Mouse (Mus musculus): ENCODE measurements around the gene Gm4707. TPM values are rescaled to one million over a fixed set of nuclear protein-coding genes. Genes with fewer than 3 reads are reported as not detected.

The Gm4707 gene
- polyA plus RNA-seq, 1 experiment from 2014 or later = 4.8 TPM

- no peak overlapping the region for H3K27ac ChIP-seq (ENCODE audit: low read depth, low read length)
- no peak for ATAC-seq (ENCODE audit: low FRiP score, low TSS enrichment)
- whole genome bisulfite sequencing = 92% methylated on average over 5 of the region's 5 CpGs
These were observed 25.0 kb upstream of the Gm4707 start for GRCm38 (mm10) chr17:71484711-71485110.

DNA sequence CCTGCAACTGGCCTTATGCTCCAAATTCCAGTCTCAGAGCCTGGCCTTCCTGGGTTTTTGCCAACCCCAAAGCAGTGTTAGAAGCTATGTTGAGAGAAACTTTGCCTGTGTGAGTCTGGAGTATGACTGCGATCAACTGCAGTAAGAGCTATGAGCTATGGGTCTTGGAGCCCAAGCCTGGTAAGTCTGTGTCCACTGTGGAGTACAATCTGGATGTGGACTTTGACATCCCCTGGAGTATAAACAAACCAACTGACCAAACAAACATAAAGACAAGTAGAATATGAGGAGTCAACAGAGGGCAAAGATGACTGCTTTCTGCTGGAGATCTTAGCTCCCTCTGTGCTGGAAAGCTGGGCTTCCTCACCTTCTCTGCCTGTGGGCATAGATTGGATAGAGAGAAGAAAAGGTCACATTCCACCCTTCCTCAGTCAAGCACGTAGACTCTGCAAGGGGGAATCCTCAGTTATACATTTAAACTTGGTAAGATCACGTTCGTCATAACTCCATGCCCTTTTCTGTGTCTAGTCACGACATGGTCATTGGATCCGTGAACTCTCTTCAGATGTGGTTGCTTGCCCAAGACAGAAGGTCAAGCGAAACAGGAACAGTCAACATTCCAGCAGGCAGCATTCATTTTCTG lies 23.8 kb upstream of the Gm4707 start:
- ATAC-seq (ENCODE audit: low FRiP score, low TSS enrichment) = no peak
- WGBS = 70% methylated on average over 7 of the region's 7 CpGs

More at GRCm38 (mm10) chr17:71484711-71485110, 25.0 kb upstream of the Gm4707 start:
- H3K27me3 ChIP-seq (ENCODE audit: control insufficient read depth, insufficient read depth, low read length) = no peaks in the 10 kb centered on the region
- peaks cover 16% of the 10 kb centered on the region for H3K4me1 ChIP-seq (ENCODE audit: control insufficient read depth, insufficient read depth, low read length)
- no peak overlapping the region for H3K4me2 ChIP-seq (replicated peaks; ENCODE audit: low read depth, low read length)
- no peak overlapping the region for H3K9ac ChIP-seq (ENCODE audit: low read depth, low read length)
- no peaks in the 10 kb centered on the region for H3K9me3 ChIP-seq (ENCODE audit: control insufficient read depth, low read length)
- H3K4me3 ChIP-seq (ENCODE audit: low read length) = no peak overlapping the region
- no peaks in the 10 kb centered on the region for H3K36me3 ChIP-seq (ENCODE audit: control insufficient read depth, insufficient read depth, low read length)

DNA sequence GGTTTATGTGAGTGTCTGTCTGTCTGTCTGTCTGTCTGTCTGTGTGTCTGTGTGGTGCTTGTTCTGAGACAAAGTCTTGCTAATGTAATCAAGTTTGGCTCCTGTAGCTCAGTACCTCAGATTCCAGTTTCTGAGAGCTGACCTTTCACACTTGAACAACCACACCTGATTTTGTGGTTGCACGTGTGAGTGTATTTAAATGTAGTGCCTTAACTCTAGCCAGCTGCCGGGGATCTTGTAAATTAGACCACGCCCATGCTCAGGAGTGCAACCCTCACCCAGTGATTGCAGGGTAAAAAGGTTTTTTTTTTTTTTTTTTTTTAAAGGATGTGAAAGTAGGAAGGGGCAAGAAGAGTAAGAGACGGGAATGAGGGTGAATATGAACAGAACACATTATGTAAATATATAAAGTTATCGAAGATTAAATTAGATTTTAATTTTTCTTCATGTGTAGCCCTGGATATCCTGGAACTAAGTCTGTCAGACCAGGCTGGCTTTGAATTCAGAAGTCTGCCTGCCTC lies 19.7 kb upstream of the Gm4707 start:
- H3K9ac ChIP-seq (ENCODE audit: low read depth, low read length) = no peak overlapping the region
- no peaks in the 10 kb centered on the region for H3K9me3 ChIP-seq (ENCODE audit: control insufficient read depth, low read length)
- H3K4me1 ChIP-seq (ENCODE audit: control insufficient read depth, insufficient read depth, low read length) = no peaks in the 10 kb centered on the region
- ATAC-seq (ENCODE audit: low FRiP score, low TSS enrichment) = no peak
- 50% methylated on average over 5 of the region's 5 CpGs for WGBS
- no peak overlapping the region for H3K27ac ChIP-seq (ENCODE audit: low read depth, low read length)
- no peaks in the 10 kb centered on the region for H3K36me3 ChIP-seq (ENCODE audit: control insufficient read depth, insufficient read depth, low read length)
- H3K4me2 ChIP-seq (replicated peaks; ENCODE audit: low read depth, low read length) = no peak overlapping the region
- H3K4me3 ChIP-seq (ENCODE audit: low read length) = no peak overlapping the region
- no peaks in the 10 kb centered on the region for H3K27me3 ChIP-seq (ENCODE audit: control insufficient read depth, insufficient read depth, low read length)

More for the DNA sequence above, 23.8 kb upstream of the Gm4707 start:
- Histone ChIP-seq H3K27ac (ENCODE audit: low read depth, low read length) (no peak overlapping the region), H3K4me2 (replicated peaks; ENCODE audit: low read depth, low read length) (no peak overlapping the region), H3K27me3 (ENCODE audit: control insufficient read depth, insufficient read depth, low read length) (no peaks in the 10 kb centered on the region), H3K9ac (ENCODE audit: low read depth, low read length) (no peak overlapping the region), H3K9me3 (ENCODE audit: control insufficient read depth, low read length) (no peaks in the 10 kb centered on the region), H3K36me3 (ENCODE audit: control insufficient read depth, insufficient read depth, low read length) (no peaks in the 10 kb centered on the region), H3K4me3 (ENCODE audit: low read length) (no peak overlapping the region), H3K4me1 (ENCODE audit: control insufficient read depth, insufficient read depth, low read length) (peaks cover 16% of the 10 kb centered on the region)

GRCm38 (mm10) chr17:71477481-71477880 lies 17.8 kb upstream of the Gm4707 start:
- Histone ChIP-seq H3K4me1 (ENCODE audit: control insufficient read depth, insufficient read depth, low read length) (peaks cover 5% of the 10 kb centered on the region; the same call in 1 of the 2 replicates), H3K27ac (ENCODE audit: low read depth, low read length) (no peak overlapping the region), H3K9ac (ENCODE audit: low read depth, low read length) (no peak overlapping the region), H3K9me3 (ENCODE audit: control insufficient read depth, low read length) (no peaks in the 10 kb centered on the region), H3K4me2 (replicated peaks; ENCODE audit: low read depth, low read length) (no peak overlapping the region), H3K36me3 (ENCODE audit: control insufficient read depth, insufficient read depth, low read length) (no peaks in the 10 kb centered on the region), H3K4me3 (ENCODE audit: low read length) (no peak overlapping the region), H3K27me3 (ENCODE audit: control insufficient read depth, insufficient read depth, low read length) (no peaks in the 10 kb centered on the region)
- no peak for ATAC-seq (ENCODE audit: low FRiP score, low TSS enrichment)
- WGBS = 95% methylated on average over 8 of the region's 8 CpGs

GRCm38 (mm10) chr17:71476346-71477020 lies 16.8 kb upstream of the Gm4707 start:
- H3K9me3 ChIP-seq (ENCODE audit: control insufficient read depth, low read length) = no peaks in the 10 kb centered on the region
- 76% methylated on average over 7 of the region's 7 CpGs for WGBS
- H3K9ac ChIP-seq (ENCODE audit: low read depth, low read length) = peak overlapping the region; percentile 94; the same call in 1 of the 2 replicates
- no peak for ATAC-seq (ENCODE audit: low FRiP score, low TSS enrichment)
- no peaks in the 10 kb centered on the region for H3K36me3 ChIP-seq (ENCODE audit: control insufficient read depth, insufficient read depth, low read length)
- no peaks in the 10 kb centered on the region for H3K27me3 ChIP-seq (ENCODE audit: control insufficient read depth, insufficient read depth, low read length)
- no peak overlapping the region; the same call in 1 of the 2 replicates for H3K27ac ChIP-seq (ENCODE audit: low read depth, low read length)
- peak overlapping the region; percentile 91 for H3K4me3 ChIP-seq (ENCODE audit: low read length)
- H3K4me1 ChIP-seq (ENCODE audit: control insufficient read depth, insufficient read depth, low read length) = peaks cover 5% of the 10 kb centered on the region; the same call in 1 of the 2 replicates
- peak overlapping the region; percentile 78 for H3K4me2 ChIP-seq (replicated peaks; ENCODE audit: low read depth, low read length)

DNA sequence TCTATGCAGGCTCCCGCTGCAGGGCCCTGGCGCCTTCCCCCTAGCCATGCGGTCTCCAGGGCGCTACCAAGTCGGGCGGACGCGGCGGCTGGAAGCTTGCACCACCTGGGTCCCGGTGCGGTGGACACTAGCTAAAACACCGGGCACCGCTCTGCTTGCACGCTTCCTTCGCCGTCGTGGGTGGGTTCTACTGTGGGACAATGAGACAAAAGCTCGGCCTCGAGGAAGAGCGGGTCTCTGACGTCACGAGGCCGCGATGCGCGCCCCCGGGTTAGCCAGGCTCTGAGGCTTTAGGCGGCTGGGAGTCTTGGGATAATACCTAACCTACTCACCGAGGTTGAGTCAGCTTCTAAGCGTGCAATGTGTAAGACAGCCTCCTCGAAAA lies 16.0 kb upstream of the Gm4707 start:
- H3K4me2 ChIP-seq (replicated peaks; ENCODE audit: low read depth, low read length) = peak overlapping the region; percentile 78
- peak overlapping the region; percentile 94 for H3K9ac ChIP-seq (ENCODE audit: low read depth, low read length)
- H3K36me3 ChIP-seq (ENCODE audit: control insufficient read depth, insufficient read depth, low read length) = no peaks in the 10 kb centered on the region
- no peaks in the 10 kb centered on the region for H3K9me3 ChIP-seq (ENCODE audit: control insufficient read depth, low read length)
- peak overlapping the region; percentile 99 for H3K27ac ChIP-seq (ENCODE audit: low read depth, low read length)
- H3K4me3 ChIP-seq (ENCODE audit: low read length) = peak overlapping the region; percentile 91
- H3K27me3 ChIP-seq (ENCODE audit: control insufficient read depth, insufficient read depth, low read length) = no peaks in the 10 kb centered on the region
- peaks cover 5% of the 10 kb centered on the region; the same call in 1 of the 2 replicates for H3K4me1 ChIP-seq (ENCODE audit: control insufficient read depth, insufficient read depth, low read length)
- under 1% methylated on average over 31 of the region's 31 CpGs for WGBS
- ATAC-seq (ENCODE audit: low FRiP score, low TSS enrichment) = no peak; the same call in none of the 2 replicates

DNA sequence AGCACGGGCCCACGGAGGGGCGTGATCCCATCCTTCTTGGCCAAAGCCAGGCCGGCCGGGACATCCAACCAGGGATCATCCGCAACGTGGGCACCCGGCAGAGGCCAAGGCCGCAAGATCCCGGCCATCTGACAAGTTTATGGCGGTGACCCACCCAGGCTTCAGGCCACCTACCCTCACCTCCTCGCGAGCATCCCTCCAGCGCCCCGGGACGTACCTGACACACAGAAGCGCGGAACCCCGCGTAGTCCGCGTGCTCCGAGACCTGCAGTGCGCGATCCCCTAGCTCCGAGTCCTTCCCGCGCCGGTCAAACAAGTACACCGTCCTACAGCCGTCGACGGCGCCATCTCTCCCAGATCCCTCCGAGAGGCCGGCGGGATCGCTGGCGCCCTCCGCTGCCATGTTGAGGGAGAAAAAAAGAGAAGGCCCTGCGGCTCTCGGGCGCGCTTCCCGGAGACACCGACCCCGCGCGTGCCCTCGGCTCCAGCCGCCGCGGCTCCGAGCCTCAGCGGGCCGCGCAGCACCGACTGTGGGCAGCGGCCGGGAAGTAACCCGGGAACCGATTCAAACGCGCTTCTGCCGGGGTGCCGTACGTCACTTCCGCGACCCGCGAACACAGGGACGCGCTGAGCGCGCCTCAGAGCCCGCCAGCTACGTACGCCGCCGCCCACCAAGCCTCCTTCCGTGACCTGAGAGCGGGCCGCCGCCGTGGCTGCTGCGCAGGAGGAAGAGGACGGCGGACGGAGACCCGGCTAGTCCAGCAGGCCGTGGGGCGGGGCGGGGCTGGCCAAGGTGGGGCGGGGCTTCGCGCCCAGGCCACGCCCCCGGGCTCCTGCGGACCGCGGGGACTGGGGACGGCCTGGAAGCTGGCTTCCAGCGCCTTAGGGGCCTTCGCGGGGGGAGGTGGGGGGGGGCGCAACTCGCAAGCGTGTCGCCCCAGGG lies 15.3 kb upstream of the Gm4707 start, which contains the start of gene Smchd1:
Gene Smchd1 (minus strand): TSS at position 582 of the 943 bp plus-strand sequence.
- under 1% methylated on average over 73 of the region's 109 CpGs for WGBS
- ATAC-seq (ENCODE audit: low FRiP score, low TSS enrichment) = peak; percentile 97
- H3K4me2 ChIP-seq (replicated peaks; ENCODE audit: low read depth, low read length) = peak within 1 kb of the TSS; percentile 78

DNA sequence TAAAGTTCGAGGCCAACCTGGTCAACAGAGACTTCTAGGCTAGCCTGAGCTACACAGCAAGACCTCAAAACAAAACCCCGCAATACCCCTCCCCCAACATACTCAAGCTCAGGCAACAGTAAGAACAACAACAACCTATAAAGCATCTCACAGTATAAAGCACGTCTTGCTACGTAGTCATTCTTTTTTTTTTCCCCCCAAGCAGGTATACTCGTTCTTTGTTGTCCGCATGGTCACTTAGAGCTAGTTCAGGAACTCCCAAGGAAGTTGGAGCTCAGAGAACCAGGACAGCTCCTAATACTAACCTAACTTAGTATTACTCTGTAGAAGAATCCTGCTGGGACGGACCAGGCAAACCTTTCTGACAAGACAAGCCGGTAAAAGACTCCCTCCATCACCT lies 14.4 kb upstream of the Gm4707 start:
- ATAC-seq (ENCODE audit: low FRiP score, low TSS enrichment) = no peak
- H3K9ac ChIP-seq (ENCODE audit: low read depth, low read length) = peak overlapping the region; percentile 94
- H3K4me2 ChIP-seq (replicated peaks; ENCODE audit: low read depth, low read length) = peak overlapping the region; percentile 78
- no peaks in the 10 kb centered on the region for H3K9me3 ChIP-seq (ENCODE audit: control insufficient read depth, low read length)
- 19% methylated on average over 8 of the region's 8 CpGs for WGBS
- peaks cover 5% of the 10 kb centered on the region; the same call in 1 of the 2 replicates for H3K4me1 ChIP-seq (ENCODE audit: control insufficient read depth, insufficient read depth, low read length)
- H3K27ac ChIP-seq (ENCODE audit: low read depth, low read length) = peak overlapping the region; percentile 99; the same call in 1 of the 2 replicates
- H3K4me3 ChIP-seq (ENCODE audit: low read length) = peak overlapping the region; percentile 91
- H3K36me3 ChIP-seq (ENCODE audit: control insufficient read depth, insufficient read depth, low read length) = no peaks in the 10 kb centered on the region
- no peaks in the 10 kb centered on the region for H3K27me3 ChIP-seq (ENCODE audit: control insufficient read depth, insufficient read depth, low read length)

More for the DNA sequence above, 15.3 kb upstream of the Gm4707 start, which contains the start of gene Smchd1:
- H3K27me3 ChIP-seq (ENCODE audit: control insufficient read depth, insufficient read depth, low read length) = no peaks in the 10 kb centered on the region
- H3K4me1 ChIP-seq (ENCODE audit: control insufficient read depth, insufficient read depth, low read length) = peaks cover 5% of the 10 kb centered on the region; the same call in 1 of the 2 replicates
- no peaks in the 10 kb centered on the region for H3K36me3 ChIP-seq (ENCODE audit: control insufficient read depth, insufficient read depth, low read length)
- H3K27ac ChIP-seq (ENCODE audit: low read depth, low read length) = peak within 1 kb of the TSS; percentile 99
- peak within 1 kb of the TSS; percentile 94 for H3K9ac ChIP-seq (ENCODE audit: low read depth, low read length)
- H3K9me3 ChIP-seq (ENCODE audit: control insufficient read depth, low read length) = no peaks in the 10 kb centered on the region
- peak within 1 kb of the TSS; percentile 91 for H3K4me3 ChIP-seq (ENCODE audit: low read length)
